Mouse (Mus musculus) thymus, postnatal 36 days (tissue): ENCODE measurements around the gene Vmn2r75.
"Not testable (repeated sequence)": the region's sequence is repeated elsewhere in the genome, so short reads cannot be mapped to it uniquely, and the experiment has no call there.

ENCODE experiments used
- DNase-seq, 2 experiments: peaks; one replicate each; pipeline ENCODE4 v3.0.0; 2022; ENCODE audit warnings: mixed read lengths in 2 of 2

Gene Vmn2r75

GRCm38 (mm10) chr7:86171678-86172077 lies at the start of gene Vmn2r75:
TSS of gene Vmn2r75 (minus strand) at chr7:86171778.
- not testable (repeated sequence) for DNase-seq

- DNase-seq = no peak
Observed at GRCm38 (mm10) chr7:86211345-86211744, 39.8 kb upstream of the Vmn2r75 start.
